In the genomic region with DNA sequence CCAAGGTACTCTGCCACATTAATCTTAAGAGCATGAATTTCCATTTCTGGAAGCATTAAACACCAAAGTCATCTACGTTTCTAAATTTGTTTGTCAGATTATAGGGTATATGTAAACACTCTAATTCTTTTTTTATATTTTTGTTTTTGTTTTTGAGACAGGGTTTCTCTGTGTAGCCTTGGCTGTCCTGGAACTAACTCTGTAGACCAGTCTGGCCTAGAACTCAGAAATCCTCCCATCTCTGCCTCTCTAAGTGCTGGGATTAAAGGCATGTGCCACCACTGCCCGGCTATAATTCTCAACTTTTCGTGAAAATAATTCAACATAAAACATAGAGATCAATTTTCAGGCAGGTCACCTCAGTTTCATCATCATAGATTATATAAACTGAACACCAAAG, we compare ENCODE assay signal across 22 mouse cellular contexts.
DNase-seq lines count a peak whose midpoint lies in the region.
"Had no signal": no experiment of that assay in that cellular context is flagged by ENCODE, and none has a peak within 500 bp of the region (broad histone marks: within the 10 kb centered on the region; RNA-seq: fewer than 3 reads in every experiment).

No protein-coding gene starts in this region.

- H3K27ac ChIP-seq in hindbrain, embryonic 10.5 days: no peak overlapping the region
- H3K27ac ChIP-seq: embryonic facial prominence, embryonic 13.5 days; forebrain, embryonic 15.5 days; heart, embryonic 10.5 days; hindbrain, embryonic 15.5 days; limb, embryonic 12.5 days; liver, embryonic 15.5 days; midbrain, embryonic 15.5 days had no signal

- peak; percentile 40 for DNase-seq in testis, postnatal 10 days (ENCODE audit: low spot score)
- no peak for DNase-seq in testis, postnatal 14 days (ENCODE audit: low spot score)
- peak; percentile 10 for DNase-seq in NIH3T3 (ENCODE audit: low read depth)
- DNase-seq in forelimb bud, embryonic 11.5 days (ENCODE audit: low read depth, low spot score): peak; percentile 31
- no peak for DNase-seq in hindbrain, embryonic 10.5 days (ENCODE audit: low spot score)
- no peak for DNase-seq in right cerebral cortex, postnatal 14 days
- no peak for DNase-seq in adrenal gland, postnatal 4 days (ENCODE audit: low spot score in 2 of 2)
- DNase-seq: cerebellum, postnatal 14 days; heart, postnatal 14 days; kidney, adult 11 months; lung, postnatal 10 days; right cerebral cortex, postnatal 4 days; thymus, postnatal 25 days had no signal

- WGBS in hindbrain, embryonic 10.5 days: 83% methylated on average over 3 of the region's 3 CpGs

- no peaks in the 10 kb centered on the region for H3K27me3 ChIP-seq in hindbrain, embryonic 10.5 days (ENCODE audit: insufficient read depth, poor library complexity, severe bottlenecking)
- H3K27me3 ChIP-seq: embryonic facial prominence, embryonic 13.5 days; forebrain, embryonic 15.5 days; hindbrain, embryonic 15.5 days; limb, embryonic 12.5 days; liver, embryonic 15.5 days; megakaryocyte, embryonic 14.5 days; midbrain, embryonic 15.5 days; Patski had no signal

- H3K36me3 ChIP-seq in hindbrain, embryonic 10.5 days: no peaks in the 10 kb centered on the region
- H3K36me3 ChIP-seq: embryonic facial prominence, embryonic 13.5 days; forebrain, embryonic 15.5 days; heart, embryonic 10.5 days; hindbrain, embryonic 15.5 days; limb, embryonic 12.5 days; liver, embryonic 15.5 days; midbrain, embryonic 15.5 days had no signal

- H3K9me3 ChIP-seq in hindbrain, embryonic 10.5 days: no peaks in the 10 kb centered on the region
- H3K9me3 ChIP-seq: embryonic facial prominence, embryonic 13.5 days; forebrain, embryonic 15.5 days; heart, embryonic 10.5 days; hindbrain, embryonic 15.5 days; limb, embryonic 12.5 days; liver, embryonic 15.5 days; midbrain, embryonic 15.5 days had no signal

- no peak overlapping the region for H3K4me3 ChIP-seq in hindbrain, embryonic 10.5 days
- H3K4me3 ChIP-seq: embryonic facial prominence, embryonic 13.5 days; forebrain, embryonic 15.5 days; heart, embryonic 10.5 days; hindbrain, embryonic 15.5 days; limb, embryonic 12.5 days; liver, embryonic 15.5 days; megakaryocyte, embryonic 14.5 days; midbrain, embryonic 15.5 days had no signal

- H3K4me1 ChIP-seq in hindbrain, embryonic 10.5 days (replicated peaks): no peaks in the 10 kb centered on the region
- H3K4me1 ChIP-seq: embryonic facial prominence, embryonic 13.5 days; forebrain, embryonic 15.5 days; heart, embryonic 10.5 days; hindbrain, embryonic 15.5 days; limb, embryonic 12.5 days; liver, embryonic 15.5 days; midbrain, embryonic 15.5 days had no signal

Comparison
In these comparisons a context has a peak if more than half of its experiments do, and no peak if none do; other contexts are left out.
1. DNase-seq: peak in testis, postnatal 10 days (single experiment), NIH3T3 (single experiment) and forelimb bud, embryonic 11.5 days (single experiment); none in testis, postnatal 14 days (single experiment), hindbrain, embryonic 10.5 days (single experiment), right cerebral cortex, postnatal 14 days (single experiment) and adrenal gland, postnatal 4 days (0 of 2).